Mouse (Mus musculus): ENCODE measurements around the gene Qars. TPM values are rescaled to one million over a fixed set of nuclear protein-coding genes. Genes with fewer than 3 reads are reported as not detected.
A peak's percentile ranks its signal among the peaks of the same experiment; 100 is the strongest.

The Qars gene
- polyA plus RNA-seq, 1 experiment from 2014 or later, result 70.8 TPM

- Histone ChIP-seq H3K4me3 (replicated peaks; ENCODE audit: low read depth, low read length) (no peak overlapping the region), H3K9me3 (ENCODE audit: control insufficient read depth, low read length) (no peaks in the 10 kb centered on the region), H3K4me1 (ENCODE audit: control insufficient read depth, insufficient read depth, low read length) (no peaks in the 10 kb centered on the region), H3K27me3 (ENCODE audit: control insufficient read depth, insufficient read depth, low read length) (no peaks in the 10 kb centered on the region), H3K27ac (replicated peaks; ENCODE audit: low read depth, low read length) (no peak overlapping the region), H3K36me3 (ENCODE audit: control insufficient read depth, insufficient read depth, low read length) (peaks cover 25% of the 10 kb centered on the region), H3K4me2 (ENCODE audit: low read length) (no peak overlapping the region), H3K9ac (replicated peaks; ENCODE audit: low read length) (no peak overlapping the region)
- 84% methylated on average over 5 of the region's 5 CpGs for WGBS
- ATAC-seq (ENCODE audit: low FRiP score, low TSS enrichment) (no peak), DNase-seq (no peak)
These were observed 38.1 kb upstream of the Qars start for GRCm38 (mm10) chr9:108469430-108469829.

DNA sequence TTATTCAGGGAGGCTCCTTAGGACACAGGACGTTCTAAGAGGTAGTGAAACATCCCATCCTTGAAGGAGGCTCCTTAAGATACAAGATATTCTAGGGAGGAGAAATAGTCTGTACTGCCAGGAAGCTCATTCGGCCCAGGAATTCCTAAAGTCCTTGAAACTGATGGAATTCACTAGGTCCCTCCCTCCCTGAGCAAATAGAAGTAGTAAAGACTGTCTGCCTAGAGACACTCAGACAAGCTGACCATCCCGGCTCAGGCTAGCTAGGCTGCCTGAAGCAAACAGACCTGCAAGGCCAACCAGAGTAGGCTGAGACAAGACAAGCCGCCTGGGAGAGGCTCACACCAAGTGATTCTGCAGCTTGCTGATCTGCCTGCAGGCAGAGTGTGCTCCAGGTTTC is 37.7 kb upstream of the Qars start:
- Histone ChIP-seq H3K4me2 (ENCODE audit: low read length) (no peak overlapping the region), H3K9me3 (ENCODE audit: control insufficient read depth, low read length) (no peaks in the 10 kb centered on the region), H3K36me3 (ENCODE audit: control insufficient read depth, insufficient read depth, low read length) (peaks cover 22% of the 10 kb centered on the region), H3K27me3 (ENCODE audit: control insufficient read depth, insufficient read depth, low read length) (no peaks in the 10 kb centered on the region), H3K4me1 (ENCODE audit: control insufficient read depth, insufficient read depth, low read length) (no peaks in the 10 kb centered on the region), H3K4me3 (replicated peaks; ENCODE audit: low read depth, low read length) (no peak overlapping the region), H3K9ac (replicated peaks; ENCODE audit: low read length) (no peak overlapping the region), H3K27ac (replicated peaks; ENCODE audit: low read depth, low read length) (no peak overlapping the region)
- ATAC-seq (ENCODE audit: low FRiP score, low TSS enrichment) (no peak), DNase-seq (no peak)
- 80% methylated on average over 4 of the region's 4 CpGs for WGBS

DNA sequence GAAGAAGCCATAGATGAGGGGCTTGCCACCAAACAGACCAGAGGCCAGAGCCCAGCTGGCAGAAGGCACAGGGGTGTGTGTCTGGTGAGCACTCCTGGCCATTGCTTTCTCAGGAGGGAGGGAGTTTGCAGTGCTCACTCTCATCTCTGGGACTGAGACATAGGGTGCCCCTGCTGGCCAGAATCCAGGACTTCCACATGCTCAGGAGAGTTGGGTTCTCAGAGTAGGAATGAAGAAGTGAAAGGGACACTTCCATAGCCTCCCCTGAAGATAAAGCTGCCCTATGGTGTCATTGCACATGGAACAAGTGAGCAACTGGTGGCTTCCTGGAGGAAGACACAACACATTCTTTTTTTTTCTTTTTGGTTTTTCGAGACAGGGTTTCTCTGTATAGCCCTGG is 33.0 kb upstream of the Qars start:
- Histone ChIP-seq H3K27me3 (ENCODE audit: control insufficient read depth, insufficient read depth, low read length) (no peaks in the 10 kb centered on the region), H3K4me3 (replicated peaks; ENCODE audit: low read depth, low read length) (no peak overlapping the region), H3K9me3 (ENCODE audit: control insufficient read depth, low read length) (no peaks in the 10 kb centered on the region), H3K36me3 (ENCODE audit: control insufficient read depth, insufficient read depth, low read length) (no peaks in the 10 kb centered on the region), H3K4me1 (ENCODE audit: control insufficient read depth, insufficient read depth, low read length) (peaks cover 9% of the 10 kb centered on the region), H3K27ac (replicated peaks; ENCODE audit: low read depth, low read length) (no peak overlapping the region), H3K9ac (replicated peaks; ENCODE audit: low read length) (no peak overlapping the region), H3K4me2 (ENCODE audit: low read length) (no peak overlapping the region)
- ATAC-seq (ENCODE audit: low FRiP score, low TSS enrichment) (no peak), DNase-seq (no peak)
- 50% methylated on average over 1 of the region's 1 CpGs for WGBS

- 0% methylated on average over 20 of the region's 20 CpGs for WGBS
- Histone ChIP-seq H3K27me3 (ENCODE audit: control insufficient read depth, insufficient read depth, low read length) (no peaks in the 10 kb centered on the region), H3K4me1 (ENCODE audit: control insufficient read depth, insufficient read depth, low read length) (peaks cover 15% of the 10 kb centered on the region), H3K36me3 (ENCODE audit: control insufficient read depth, insufficient read depth, low read length) (no peaks in the 10 kb centered on the region), H3K4me2 (ENCODE audit: low read length) (peak overlapping the region; percentile 56), H3K27ac (replicated peaks; ENCODE audit: low read depth, low read length) (peak overlapping the region; percentile 55), H3K9me3 (ENCODE audit: control insufficient read depth, low read length) (no peaks in the 10 kb centered on the region), H3K4me3 (replicated peaks; ENCODE audit: low read depth, low read length) (peak overlapping the region; percentile 27), H3K9ac (replicated peaks; ENCODE audit: low read length) (peak overlapping the region; percentile 26; the same call in 1 of the 2 replicates)
- DNase-seq (peak; percentile 78), ATAC-seq (ENCODE audit: low FRiP score, low TSS enrichment) (peak; percentile 48; the same call in 1 of the 2 replicates)
These were observed 28.8 kb upstream of the Qars start for GRCm38 (mm10) chr9:108478638-108479156.

DNA sequence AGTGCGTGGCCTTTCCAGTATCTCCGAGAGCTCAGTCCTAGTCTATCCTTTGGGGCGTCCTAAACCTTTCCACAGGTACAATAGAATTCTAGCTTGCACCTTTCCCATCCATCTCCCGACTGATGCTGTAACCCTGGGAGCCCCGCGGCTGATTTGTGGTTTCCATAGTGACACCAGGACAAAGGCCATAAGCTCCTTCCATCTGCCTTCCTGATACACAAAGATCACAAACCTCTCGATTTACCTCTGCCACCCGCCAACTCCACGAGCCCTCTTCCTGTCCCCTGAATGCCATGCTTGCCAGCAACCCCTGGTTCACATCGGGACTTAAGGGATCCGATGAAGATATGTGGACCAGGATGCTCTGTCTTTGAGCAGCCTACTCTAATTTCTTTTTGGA is 28.3 kb upstream of the Qars start:
- no peaks in the 10 kb centered on the region for H3K36me3 ChIP-seq (ENCODE audit: control insufficient read depth, insufficient read depth, low read length)
- H3K4me3 ChIP-seq (replicated peaks; ENCODE audit: low read depth, low read length), result peak overlapping the region; percentile 27
- 18% methylated on average over 11 of the region's 11 CpGs for WGBS
- peak overlapping the region; percentile 56 for H3K4me2 ChIP-seq (ENCODE audit: low read length)
- peak overlapping the region; percentile 55; the same call in 1 of the 2 replicates for H3K27ac ChIP-seq (replicated peaks; ENCODE audit: low read depth, low read length)
- H3K9ac ChIP-seq (replicated peaks; ENCODE audit: low read length), result peak overlapping the region; percentile 26; the same call in 1 of the 2 replicates
- H3K4me1 ChIP-seq (ENCODE audit: control insufficient read depth, insufficient read depth, low read length), result peaks cover 15% of the 10 kb centered on the region
- no peaks in the 10 kb centered on the region for H3K27me3 ChIP-seq (ENCODE audit: control insufficient read depth, insufficient read depth, low read length)
- DNase-seq (peak; percentile 57), ATAC-seq (ENCODE audit: low FRiP score, low TSS enrichment) (peak; percentile 6; the same call in 1 of the 2 replicates)
- no peaks in the 10 kb centered on the region for H3K9me3 ChIP-seq (ENCODE audit: control insufficient read depth, low read length)

GRCm38 (mm10) chr9:108479721-108480351 is 27.7 kb upstream of the Qars start, which contains the start of gene Lamb2:
Gene Lamb2, plus strand, starts transcription at chr9:108479736.
- WGBS, result 10% methylated on average over 10 of the region's 10 CpGs
- H3K4me3 ChIP-seq (replicated peaks; ENCODE audit: low read depth, low read length), result peak within 1 kb of the TSS; percentile 27
- H3K4me1 ChIP-seq (ENCODE audit: control insufficient read depth, insufficient read depth, low read length), result peaks cover 15% of the 10 kb centered on the region
- H3K27ac ChIP-seq (replicated peaks; ENCODE audit: low read depth, low read length), result peak within 1 kb of the TSS; percentile 55
- peak within 1 kb of the TSS; percentile 37; the same call in 1 of the 2 replicates for H3K9ac ChIP-seq (replicated peaks; ENCODE audit: low read length)
- DNase-seq (peak; percentile 83), ATAC-seq (ENCODE audit: low FRiP score, low TSS enrichment) (no peak)
- peak within 1 kb of the TSS; percentile 56 for H3K4me2 ChIP-seq (ENCODE audit: low read length)
- H3K36me3 ChIP-seq (ENCODE audit: control insufficient read depth, insufficient read depth, low read length), result no peaks in the 10 kb centered on the region
- no peaks in the 10 kb centered on the region for H3K27me3 ChIP-seq (ENCODE audit: control insufficient read depth, insufficient read depth, low read length)
- H3K9me3 ChIP-seq (ENCODE audit: control insufficient read depth, low read length), result no peaks in the 10 kb centered on the region

- WGBS, result 94% methylated on average over 28 of the region's 28 CpGs
- Histone ChIP-seq H3K27me3 (ENCODE audit: control insufficient read depth, insufficient read depth, low read length) (no peaks in the 10 kb centered on the region), H3K4me3 (replicated peaks; ENCODE audit: low read depth, low read length) (no peak overlapping the region), H3K27ac (replicated peaks; ENCODE audit: low read depth, low read length) (no peak overlapping the region), H3K4me2 (ENCODE audit: low read length) (no peak overlapping the region), H3K9me3 (ENCODE audit: control insufficient read depth, low read length) (no peaks in the 10 kb centered on the region), H3K4me1 (ENCODE audit: control insufficient read depth, insufficient read depth, low read length) (peaks cover 15% of the 10 kb centered on the region), H3K9ac (replicated peaks; ENCODE audit: low read length) (no peak overlapping the region), H3K36me3 (ENCODE audit: control insufficient read depth, insufficient read depth, low read length) (peaks cover 2% of the 10 kb centered on the region; the same call in 1 of the 2 replicates)
- DNase-seq (no peak), ATAC-seq (ENCODE audit: low FRiP score, low TSS enrichment) (no peak)
These were observed 26.5 kb upstream of the Qars start for GRCm38 (mm10) chr9:108480813-108481519.

- peaks cover 15% of the 10 kb centered on the region for H3K4me1 ChIP-seq (ENCODE audit: control insufficient read depth, insufficient read depth, low read length)
- ATAC-seq (ENCODE audit: low FRiP score, low TSS enrichment), result no peak
- no peak for DNase-seq
- no peak overlapping the region for H3K27ac ChIP-seq (replicated peaks; ENCODE audit: low read depth, low read length)
- no peaks in the 10 kb centered on the region for H3K27me3 ChIP-seq (ENCODE audit: control insufficient read depth, insufficient read depth, low read length)
- no peak overlapping the region for H3K9ac ChIP-seq (replicated peaks; ENCODE audit: low read length)
- WGBS, result 92% methylated on average over 19 of the region's 19 CpGs
- H3K9me3 ChIP-seq (ENCODE audit: control insufficient read depth, low read length), result no peaks in the 10 kb centered on the region
- peaks cover 4% of the 10 kb centered on the region; the same call in 1 of the 2 replicates for H3K36me3 ChIP-seq (ENCODE audit: control insufficient read depth, insufficient read depth, low read length)
- H3K4me3 ChIP-seq (replicated peaks; ENCODE audit: low read depth, low read length), result no peak overlapping the region
- no peak overlapping the region for H3K4me2 ChIP-seq (ENCODE audit: low read length)
These were observed 25.8 kb upstream of the Qars start for GRCm38 (mm10) chr9:108481520-108482210.
